Mouse (Mus musculus) 3134 (cell line): Measurements from ENCODE around the gene Grtp1.

Source experiments
- DNase-seq: peaks from one replicate; pipeline ENCODE4 v3.0.0-alpha.2; 2011; ENCODE audit warnings: low spot score; ENCODE audit not compliant: insufficient read length; ENCODE audit errors: extremely low read depth

Grtp1 gene

GRCm38 (mm10) chr8:13177173-13177852 lies 23.1 kb downstream of the Grtp1 start:
- no peak for DNase-seq

- DNase-seq = no peak
Measured at GRCm38 (mm10) chr8:13175650-13176049, 24.8 kb downstream of the Grtp1 start.

GRCm38 (mm10) chr8:13174811-13175210 lies 25.6 kb downstream of the Grtp1 start:
- no peak for DNase-seq

GRCm38 (mm10) chr8:13174305-13174704 lies 26.1 kb downstream of the Grtp1 start:
- DNase-seq = no peak

- DNase-seq = no peak
Measured at GRCm38 (mm10) chr8:13170510-13170909, 29.9 kb downstream of the Grtp1 start.

- no peak for DNase-seq
Measured at GRCm38 (mm10) chr8:13164361-13164760, 36.1 kb downstream of the Grtp1 start.

GRCm38 (mm10) chr8:13163563-13163962 lies 36.9 kb downstream of the Grtp1 start:
- no peak for DNase-seq

DNA sequence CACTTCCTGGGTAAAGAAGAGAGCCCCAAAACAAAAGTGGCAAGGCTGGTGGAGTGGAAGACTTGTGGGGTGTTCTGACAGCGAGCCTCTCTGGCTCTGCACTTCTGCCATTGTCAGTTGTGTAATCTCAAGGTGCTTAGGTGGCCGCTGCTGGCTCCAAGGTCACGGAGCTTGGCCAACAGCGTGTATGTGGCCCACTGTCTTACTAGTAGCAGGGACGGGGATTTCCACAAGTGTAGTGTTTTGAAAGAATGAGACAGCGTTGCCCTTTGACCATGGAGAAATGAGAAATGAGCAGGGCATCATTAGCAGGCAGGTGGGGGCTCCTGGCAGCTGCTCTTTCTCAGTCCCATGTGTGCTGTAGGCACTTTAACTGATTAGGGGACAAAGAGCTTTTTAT lies 38.3 kb downstream of the Grtp1 start:
- DNase-seq = no peak

- no peak for DNase-seq
Measured at GRCm38 (mm10) chr8:13160691-13161090, 39.7 kb downstream of the Grtp1 start.

- DNase-seq = peak; percentile 59
Measured at GRCm38 (mm10) chr8:13159377-13159881, 41.0 kb downstream of the Grtp1 start.

DNA sequence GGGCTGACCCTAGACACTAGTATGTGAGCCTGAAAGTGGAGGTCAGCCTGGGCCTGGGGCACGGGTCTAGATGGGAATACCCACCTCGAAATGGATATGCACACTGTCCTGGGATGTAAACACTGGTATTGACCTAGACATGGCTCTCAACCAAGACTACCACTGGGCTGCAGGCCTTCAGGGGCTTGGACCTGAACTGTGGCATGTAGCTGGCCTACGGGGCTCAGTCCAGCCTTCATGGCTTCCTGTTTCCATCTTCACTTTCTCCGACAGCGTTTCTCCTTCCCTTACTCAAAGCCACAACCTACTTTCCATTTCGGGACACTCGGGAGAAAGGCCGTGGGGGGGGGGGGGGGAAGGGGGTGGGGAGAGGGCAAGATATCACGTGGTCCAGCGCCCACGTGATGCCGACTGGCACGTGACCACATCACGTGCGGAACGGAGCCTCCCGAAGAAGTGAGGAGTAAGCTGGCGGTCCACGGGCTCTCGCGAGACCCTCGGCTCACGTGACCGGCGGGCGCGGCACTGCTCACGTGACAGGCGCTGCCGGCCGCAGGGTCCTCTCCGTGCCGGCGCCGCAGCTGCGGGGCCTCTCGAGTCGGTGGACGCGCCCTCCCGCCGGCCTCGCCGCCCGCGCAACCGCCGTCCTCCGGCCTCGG lies 41.6 kb downstream of the Grtp1 start, which contains the start of gene Lamp1:
TSS of gene Lamp1 (plus strand) at position 444 of the 659 bp plus-strand sequence.
- DNase-seq = peak; percentile 96

DNA sequence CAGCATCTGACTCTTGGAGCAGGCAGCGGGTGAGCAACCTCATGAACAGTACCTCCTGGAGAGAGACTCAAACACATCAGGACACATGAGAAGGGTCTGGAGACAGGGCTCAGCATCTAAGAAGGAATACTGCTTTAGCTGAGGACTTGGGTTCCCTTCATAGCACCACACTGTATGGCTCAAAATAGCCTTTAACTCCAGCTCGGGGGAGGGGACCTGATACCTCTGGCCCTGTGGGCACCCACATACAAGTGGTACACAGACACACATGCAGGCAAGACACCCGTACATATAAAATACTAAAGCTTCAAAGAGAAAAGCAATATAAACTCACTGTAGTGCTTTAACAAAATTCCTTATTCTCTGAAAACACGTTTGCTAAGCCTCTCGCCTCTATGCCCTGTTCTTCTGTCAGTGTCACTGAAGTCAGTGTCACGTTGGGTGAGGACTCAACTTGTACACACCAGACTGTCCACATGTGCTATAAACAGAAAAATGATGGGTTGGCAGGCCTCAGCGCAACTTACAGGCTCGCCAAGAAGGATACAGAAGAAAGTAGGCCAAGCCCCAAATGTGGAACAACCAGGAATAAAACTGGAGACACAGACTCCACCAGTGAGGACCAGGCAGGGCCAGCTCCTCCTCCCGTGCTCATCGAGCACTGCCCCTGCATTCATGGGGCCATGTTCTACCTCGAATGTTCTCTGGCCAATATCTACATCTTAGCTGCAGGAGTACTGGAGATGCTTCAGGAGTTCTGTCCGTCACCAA lies 43.9 kb downstream of the Grtp1 start:
- DNase-seq = no peak

DNA sequence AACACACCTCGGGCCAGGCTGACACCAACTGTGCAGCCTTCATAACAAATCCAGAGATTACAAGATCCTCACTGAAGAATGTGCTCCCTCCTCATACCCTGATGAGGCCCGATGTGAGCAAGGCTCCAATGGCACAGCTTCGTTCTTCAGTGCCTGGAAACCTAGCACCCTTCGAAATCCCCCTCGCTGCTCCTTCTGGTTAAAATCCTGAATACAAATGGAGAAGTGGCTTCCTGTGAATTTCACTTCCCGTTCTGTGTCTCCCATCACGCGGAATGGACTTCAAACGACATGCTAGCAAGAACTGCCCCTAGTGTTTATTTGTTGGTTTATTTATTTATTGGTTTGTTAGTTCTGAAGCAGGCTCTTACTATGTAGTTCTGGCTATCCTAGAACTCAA lies 45.1 kb downstream of the Grtp1 start:
- DNase-seq = no peak

DNA sequence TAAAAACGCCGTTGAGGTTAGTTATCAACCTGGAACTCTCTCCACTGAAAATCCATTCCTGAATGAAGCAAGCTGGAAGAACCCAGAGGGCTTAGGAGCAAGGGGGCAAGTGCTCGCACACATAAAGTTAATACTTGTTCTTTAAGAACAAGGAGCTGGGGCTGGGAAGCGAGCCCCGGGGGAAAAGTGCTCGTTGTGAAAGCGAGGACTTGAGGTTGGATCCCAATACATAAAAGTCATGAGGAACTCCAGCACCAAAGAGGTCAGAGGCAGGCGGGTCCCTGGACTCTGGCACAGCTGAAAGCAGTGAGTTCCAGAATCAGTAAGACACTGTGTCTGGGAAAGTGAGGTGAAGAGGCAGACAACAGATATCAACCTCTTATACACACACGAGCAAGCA lies 46.3 kb downstream of the Grtp1 start:
- DNase-seq = no peak

GRCm38 (mm10) chr8:13150929-13151328 lies 49.5 kb downstream of the Grtp1 start:
- DNase-seq = no peak

DNA sequence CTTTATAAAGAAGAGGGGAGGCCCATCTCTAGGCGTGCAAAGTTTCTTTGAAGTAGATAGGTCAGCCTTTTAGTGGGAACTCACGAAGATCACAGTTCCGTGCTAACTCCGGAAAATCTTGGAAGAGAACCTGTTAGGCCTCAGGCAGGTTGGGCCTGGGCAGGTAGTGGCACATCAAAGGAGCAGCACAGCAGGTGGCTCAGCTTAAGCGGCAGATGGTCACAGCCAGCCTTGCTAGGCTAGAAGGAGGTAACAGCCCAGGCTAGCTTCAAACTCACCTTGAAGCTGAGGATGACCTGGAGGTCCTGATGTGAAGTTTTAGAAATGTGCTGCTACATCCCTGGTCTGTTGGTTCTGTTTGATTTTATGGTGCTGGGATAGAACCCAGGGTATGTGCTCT lies 50.6 kb downstream of the Grtp1 start:
- DNase-seq = no peak

GRCm38 (mm10) chr8:13149287-13149686 lies 51.1 kb downstream of the Grtp1 start:
- DNase-seq = no peak

- DNase-seq = no peak
Measured at GRCm38 (mm10) chr8:13148476-13148875, 51.9 kb downstream of the Grtp1 start.

DNA sequence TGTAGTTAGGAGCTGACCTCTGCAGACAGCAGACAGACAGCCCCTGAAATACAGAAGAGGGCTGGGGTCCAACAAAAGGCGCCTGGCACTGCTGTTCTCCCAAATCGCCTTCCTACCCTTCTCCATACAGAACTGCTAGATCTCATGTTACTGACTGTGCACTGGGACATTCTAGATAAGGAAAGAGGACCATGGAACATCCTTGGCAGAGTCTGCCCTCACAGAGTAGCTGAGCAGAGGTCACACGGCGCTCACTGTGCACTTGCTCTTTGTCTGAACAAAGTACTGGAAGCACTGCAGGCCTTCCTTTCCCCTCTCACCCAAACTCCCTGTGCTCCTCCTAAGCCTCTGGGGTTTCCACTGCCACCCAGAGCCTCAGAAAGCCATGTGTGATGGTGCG lies 58.7 kb downstream of the Grtp1 start:
- DNase-seq = no peak

GRCm38 (mm10) chr8:13139641-13140182 lies 60.7 kb downstream of the Grtp1 start:
- no peak for DNase-seq

DNA sequence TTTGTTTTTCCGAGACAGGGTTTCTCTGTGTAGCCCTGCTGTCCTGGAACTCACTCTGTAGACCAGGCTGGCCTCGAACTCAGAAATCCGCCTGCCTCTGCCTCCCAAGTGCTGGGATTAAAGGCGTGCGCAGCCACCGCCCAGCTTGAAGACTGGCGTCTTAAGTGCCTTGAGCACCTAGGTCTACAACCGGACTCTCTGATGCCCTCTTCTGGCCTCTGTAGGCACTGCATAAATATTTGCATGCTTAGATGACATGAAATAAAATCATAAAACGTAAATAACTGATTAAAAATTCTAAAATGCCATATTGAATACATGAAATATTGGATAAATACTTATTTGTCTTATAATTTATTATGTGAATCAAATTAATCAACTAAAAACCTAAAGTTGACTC lies 68.2 kb downstream of the Grtp1 start:
- DNase-seq = peak; percentile 48
